Mouse (Mus musculus): ENCODE results near the gene Tk2.

DNA sequence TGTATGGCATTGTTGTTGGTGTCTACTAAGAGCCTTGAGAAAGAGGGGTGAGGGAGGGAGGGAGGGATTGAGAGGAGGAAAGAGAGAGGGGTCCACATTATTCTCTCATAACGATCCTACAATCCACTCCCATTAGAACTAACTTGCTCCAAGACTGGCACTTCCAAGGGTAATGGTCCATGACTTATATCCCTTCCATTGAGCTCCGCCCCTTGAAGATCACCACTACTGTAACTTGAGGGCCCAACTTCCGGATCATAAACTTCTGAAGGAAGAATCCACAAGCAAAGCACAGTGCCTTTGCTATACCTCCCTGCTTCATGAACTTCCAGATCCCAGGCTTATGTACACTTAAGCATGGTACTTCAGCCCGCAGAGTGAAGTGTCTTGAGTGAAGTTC lies 46.0 kb downstream of the Tk2 start:
- TF ChIP-seq POLR2A (IDR thresholded peaks at IDR 0.05; ENCODE audit: borderline replicate concordance, low read depth, low read length) (no peak), CTCF (IDR thresholded peaks at IDR 0.05; ENCODE audit: low read depth, low read length) (no peak)

Data from bone marrow macrophage, adult 2 months (primary cell).